Mouse (Mus musculus) ES-E14 (cell line): Measurements from ENCODE around the gene Apobr.

Source experiments
- CHD2 ChIP-seq: IDR thresholded peaks from 2 replicates; pipeline ENCODE4 v1.6.1; 2014; ENCODE audit warnings: mild to moderate bottlenecking, low read depth, low read length, inconsistent platforms
- MAFK ChIP-seq: IDR thresholded peaks from 2 replicates; pipeline ENCODE4 v1.6.1; 2014; ENCODE audit warnings: mild to moderate bottlenecking, low read depth, low read length, inconsistent platforms; ENCODE audit not compliant: insufficient read depth

DNA sequence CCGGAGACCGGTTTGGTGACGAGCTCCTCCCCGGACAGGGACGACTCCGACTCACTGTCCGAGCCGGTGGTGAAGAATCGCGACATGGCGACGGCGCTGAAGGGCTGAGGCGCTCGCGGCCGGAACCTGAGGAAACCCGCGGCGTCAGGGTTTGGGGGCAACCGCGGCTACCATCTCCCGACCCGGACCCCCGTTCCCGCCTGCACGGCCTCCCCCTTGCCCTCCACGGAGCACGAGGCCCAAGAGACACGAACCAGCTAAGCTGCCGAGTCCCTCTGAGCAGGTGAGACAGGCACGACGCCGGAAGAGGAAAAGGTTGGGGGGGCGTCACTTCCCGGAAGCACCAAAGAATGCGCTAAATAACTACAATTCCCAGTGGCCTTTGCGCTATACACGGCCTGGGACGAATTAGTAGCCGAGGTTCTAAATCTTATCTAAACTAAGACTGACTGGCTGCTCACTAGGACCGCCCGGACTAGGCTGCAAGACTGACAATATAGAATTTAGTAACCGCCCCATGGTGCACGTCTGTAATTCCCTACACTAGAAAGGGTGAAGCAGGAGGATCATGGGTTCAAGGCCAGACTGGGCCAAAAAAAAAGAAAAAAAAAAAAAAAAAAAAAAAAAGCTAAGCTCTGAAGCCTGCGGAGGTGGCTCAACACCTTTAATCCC is 18.5 kb upstream of the Apobr start, which contains the start of gene Eif3c:
- TF ChIP-seq MAFK (no peak), CHD2 (no peak)
